Comparison of ENCODE assay signal across 21 mouse cellular contexts in the genomic region with DNA sequence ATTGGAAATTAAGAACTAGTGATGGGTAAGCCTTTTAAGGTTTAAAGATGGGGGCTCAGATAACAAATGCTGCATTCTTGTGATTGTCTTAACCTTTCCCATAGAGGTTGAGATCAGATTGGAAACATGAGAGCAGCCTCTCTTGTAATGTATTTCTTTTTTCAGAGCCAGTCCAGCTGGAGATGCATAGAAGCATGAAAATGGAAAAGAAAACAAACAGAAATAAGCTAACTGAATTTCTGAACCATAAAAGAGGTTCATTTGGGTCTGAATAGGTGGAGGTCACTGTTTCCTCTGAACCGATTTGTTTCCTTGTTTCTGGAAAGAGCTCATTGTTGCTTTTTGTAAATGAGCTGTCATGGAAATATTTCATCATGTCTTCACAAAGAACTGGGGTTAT.
DNase-seq lines count a peak whose midpoint lies in the region; ATAC-seq and TF ChIP-seq lines count a peak whose summit lies in the region.
"Had no signal": no experiment of that assay in that cellular context is flagged by ENCODE, and none has a peak within 500 bp of the region (broad histone marks: within the 10 kb centered on the region; RNA-seq: fewer than 3 reads in every experiment).

No protein-coding gene starts in this region.

- no peak for TF ChIP-seq CTCF in hindbrain, postnatal 0 days (IDR thresholded peaks at IDR 0.05; ENCODE audit: low read depth)
- TF ChIP-seq CTCF in midbrain, postnatal 0 days (IDR thresholded peaks at IDR 0.05), result no peak

- no peak overlapping the region for H3K4me2 ChIP-seq in hindbrain, embryonic 11.5 days (replicated peaks; ENCODE audit: low read depth, low read length)
- H3K4me2 ChIP-seq in hindbrain, postnatal 0 days (ENCODE audit: low read depth, low read length), result no peak overlapping the region
- no peak overlapping the region for H3K4me2 ChIP-seq in midbrain, postnatal 0 days (ENCODE audit: low read depth, low read length, poor library complexity, severe bottlenecking)
- H3K4me2 ChIP-seq in embryonic facial prominence, embryonic 14.5 days (ENCODE audit: low read depth, low read length), result no peak overlapping the region

- H3K9ac ChIP-seq in hindbrain, embryonic 11.5 days (ENCODE audit: low read depth, low read length), result no peak overlapping the region
- H3K9ac ChIP-seq in hindbrain, postnatal 0 days (replicated peaks; ENCODE audit: low read length), result no peak overlapping the region
- H3K9ac ChIP-seq in midbrain, postnatal 0 days (replicated peaks; ENCODE audit: low read length, poor library complexity, severe bottlenecking), result no peak overlapping the region
- no peak overlapping the region for H3K9ac ChIP-seq in embryonic facial prominence, embryonic 14.5 days (ENCODE audit: low read depth, low read length)

- no peak overlapping the region for H3K4me3 ChIP-seq in hindbrain, embryonic 11.5 days (ENCODE audit: low read depth, low read length)
- no peak overlapping the region for H3K4me3 ChIP-seq in hindbrain, postnatal 0 days (ENCODE audit: low read length)
- no peak overlapping the region for H3K4me3 ChIP-seq in midbrain, embryonic 10.5 days
- H3K4me3 ChIP-seq in midbrain, postnatal 0 days (ENCODE audit: low read depth, low read length), result no peak overlapping the region
- no peak overlapping the region for H3K4me3 ChIP-seq in embryonic facial prominence, embryonic 14.5 days (ENCODE audit: low read depth, low read length)
- H3K4me3 ChIP-seq: myocyte had no signal

- no peaks in the 10 kb centered on the region for H3K9me3 ChIP-seq in hindbrain, embryonic 11.5 days (ENCODE audit: control insufficient read depth, low read length)
- no peaks in the 10 kb centered on the region for H3K9me3 ChIP-seq in hindbrain, postnatal 0 days (ENCODE audit: low read length)
- no peaks in the 10 kb centered on the region for H3K9me3 ChIP-seq in midbrain, embryonic 10.5 days (replicated peaks)
- no peaks in the 10 kb centered on the region for H3K9me3 ChIP-seq in midbrain, postnatal 0 days (ENCODE audit: low read length)
- H3K9me3 ChIP-seq in embryonic facial prominence, embryonic 14.5 days (ENCODE audit: control insufficient read depth, low read length), result no peaks in the 10 kb centered on the region

- H3K27me3 ChIP-seq in hindbrain, embryonic 11.5 days (ENCODE audit: control insufficient read depth, insufficient read depth, low read length), result no peaks in the 10 kb centered on the region
- no peaks in the 10 kb centered on the region for H3K27me3 ChIP-seq in hindbrain, postnatal 0 days (ENCODE audit: insufficient read depth, low read length)
- H3K27me3 ChIP-seq in midbrain, embryonic 10.5 days (ENCODE audit: low read depth, poor library complexity, severe bottlenecking), result no peaks in the 10 kb centered on the region
- no peaks in the 10 kb centered on the region for H3K27me3 ChIP-seq in midbrain, postnatal 0 days (ENCODE audit: insufficient read depth, low read length)
- no peaks in the 10 kb centered on the region for H3K27me3 ChIP-seq in embryonic facial prominence, embryonic 14.5 days (replicated peaks; ENCODE audit: control insufficient read depth, insufficient read depth, low read length)
- H3K27me3 ChIP-seq: Patski had no signal

- 0 out of 2 replicates have a peak, but pooled peaks have one; percentile 4 for ATAC-seq in hindbrain, embryonic 11.5 days (ENCODE audit: low FRiP score)
- no peak for ATAC-seq in hindbrain, postnatal 0 days
- no peak for ATAC-seq in midbrain, postnatal 0 days (ENCODE audit: low FRiP score)
- ATAC-seq in embryonic facial prominence, embryonic 14.5 days (ENCODE audit: low read depth), result peak; percentile 25; the same call in 1 of the 2 replicates
- ATAC-seq: Patski had no signal

- H3K36me3 ChIP-seq in hindbrain, embryonic 11.5 days (ENCODE audit: control insufficient read depth, insufficient read depth, low read length), result no peaks in the 10 kb centered on the region
- H3K36me3 ChIP-seq in hindbrain, postnatal 0 days (ENCODE audit: insufficient read depth, low read length), result no peaks in the 10 kb centered on the region
- no peaks in the 10 kb centered on the region for H3K36me3 ChIP-seq in midbrain, embryonic 10.5 days
- H3K36me3 ChIP-seq in midbrain, postnatal 0 days (ENCODE audit: insufficient read depth, low read length), result no peaks in the 10 kb centered on the region
- no peaks in the 10 kb centered on the region for H3K36me3 ChIP-seq in embryonic facial prominence, embryonic 14.5 days (ENCODE audit: control insufficient read depth, insufficient read depth, low read length)

- H3K4me1 ChIP-seq in hindbrain, embryonic 11.5 days (replicated peaks; ENCODE audit: control insufficient read depth, insufficient read depth, low read length), result no peaks in the 10 kb centered on the region
- H3K4me1 ChIP-seq in hindbrain, postnatal 0 days (ENCODE audit: insufficient read depth, low read length), result no peaks in the 10 kb centered on the region
- H3K4me1 ChIP-seq in midbrain, embryonic 10.5 days, result peaks cover 13% of the 10 kb centered on the region
- H3K4me1 ChIP-seq in midbrain, postnatal 0 days (ENCODE audit: insufficient read depth, low read length), result no peaks in the 10 kb centered on the region
- H3K4me1 ChIP-seq in embryonic facial prominence, embryonic 14.5 days (ENCODE audit: control insufficient read depth, insufficient read depth, low read length), result no peaks in the 10 kb centered on the region

- DNase-seq in embryo, embryonic 10 days (ENCODE audit: low spot score), result peak; percentile 8
- DNase-seq in embryo, embryonic 9.5 days (ENCODE audit: extremely low spot score), result no peak
- peak; percentile 17 for DNase-seq in hindbrain, embryonic 11.5 days (ENCODE audit: low spot score)
- DNase-seq in hindbrain, postnatal 0 days (ENCODE audit: low spot score), result no peak
- DNase-seq in midbrain, embryonic 10.5 days (ENCODE audit: low spot score), result no peak
- no peak for DNase-seq in midbrain, postnatal 0 days (ENCODE audit: low spot score)
- DNase-seq in embryonic facial prominence, embryonic 14.5 days (ENCODE audit: low spot score), result peak; percentile 51
- DNase-seq in right cerebral cortex, adult 2 months (ENCODE audit: low spot score in 2 of 2), result no peak
- DNase-seq: adrenal gland, adult 8-10 months; cerebellum, adult 9-11 months; gastrocnemius, postnatal 10 days; heart, adult 18-20 months; heart, postnatal 36 days; kidney, postnatal 10 days; left cerebral cortex, postnatal 4 days; liver; lung, postnatal 14 days; right cerebral cortex, postnatal 4 days; thymus, adult 2 months had no signal

- WGBS in hindbrain, embryonic 11.5 days, result 16% methylated on average over 1 of the region's 1 CpGs
- 15% methylated on average over 1 of the region's 1 CpGs for WGBS in hindbrain, postnatal 0 days
- 38% methylated on average over 1 of the region's 1 CpGs for WGBS in midbrain, embryonic 10.5 days
- 8% methylated on average over 1 of the region's 1 CpGs for WGBS in midbrain, postnatal 0 days
- 13% methylated on average over 1 of the region's 1 CpGs for WGBS in embryonic facial prominence, embryonic 14.5 days

- no peak overlapping the region for H3K27ac ChIP-seq in hindbrain, embryonic 11.5 days (ENCODE audit: low read depth, low read length)
- H3K27ac ChIP-seq in hindbrain, postnatal 0 days, result no peak overlapping the region
- peak overlapping the region; percentile 23; the same call in 1 of the 2 replicates for H3K27ac ChIP-seq in midbrain, embryonic 10.5 days (replicated peaks)
- no peak overlapping the region for H3K27ac ChIP-seq in midbrain, postnatal 0 days (ENCODE audit: low read depth, low read length)
- no peak overlapping the region for H3K27ac ChIP-seq in embryonic facial prominence, embryonic 14.5 days (replicated peaks; ENCODE audit: low read depth, low read length)

Comparison
In these comparisons a context has a peak if more than half of its experiments do, and no peak if none do; other contexts are left out.
1. DNase-seq: peak in embryo, embryonic 10 days (single experiment), hindbrain, embryonic 11.5 days (single experiment) and embryonic facial prominence, embryonic 14.5 days (single experiment); none in embryo, embryonic 9.5 days (single experiment), hindbrain, postnatal 0 days (single experiment), midbrain, embryonic 10.5 days (single experiment), midbrain, postnatal 0 days (single experiment) and right cerebral cortex, adult 2 months (0 of 2).
2. ATAC-seq: peak in hindbrain, embryonic 11.5 days (single experiment) and embryonic facial prominence, embryonic 14.5 days (single experiment); none in hindbrain, postnatal 0 days (single experiment) and midbrain, postnatal 0 days (single experiment).